Comparison of ENCODE assay signal across 9 mouse cellular contexts in the genomic region with DNA sequence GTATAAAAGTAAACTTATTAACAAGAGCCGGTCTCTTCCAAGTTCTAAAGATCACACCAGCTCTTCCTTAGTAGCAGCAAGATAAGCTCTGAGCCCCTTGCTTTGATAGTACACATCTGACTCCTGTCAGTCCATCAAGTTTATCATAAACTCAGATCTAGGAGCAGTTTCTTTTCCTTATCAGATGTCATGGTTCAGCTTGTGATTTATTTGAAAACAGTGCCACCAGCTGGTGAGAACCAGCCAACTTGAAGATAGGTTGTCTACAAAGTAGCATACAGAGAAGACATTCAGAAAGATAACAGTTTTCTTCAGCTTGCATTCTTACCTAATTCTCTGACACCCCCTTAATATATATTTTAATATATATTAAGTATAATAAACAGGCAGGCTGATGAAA. TPM values are rescaled to one million over a fixed set of nuclear protein-coding genes. Genes with fewer than 3 reads are reported as not detected.
DNase-seq lines count a peak whose midpoint lies in the region; ATAC-seq lines count a peak whose summit lies in the region.
"Had no signal": no experiment of that assay in that cellular context is flagged by ENCODE, and none has a peak within 500 bp of the region (broad histone marks: within the 10 kb centered on the region; RNA-seq: fewer than 3 reads in every experiment).

No protein-coding gene starts in this region.

- no peaks in the 10 kb centered on the region for H3K27me3 ChIP-seq in forebrain, embryonic 14.5 days (replicated peaks; ENCODE audit: control insufficient read depth, insufficient read depth, low read length)
- H3K27me3 ChIP-seq in forebrain, embryonic 12.5 days: no peaks in the 10 kb centered on the region
- no peaks in the 10 kb centered on the region for H3K27me3 ChIP-seq in embryonic facial prominence, embryonic 14.5 days (replicated peaks; ENCODE audit: control insufficient read depth, insufficient read depth, low read length)
- H3K27me3 ChIP-seq: megakaryocyte, embryonic 14.5 days had no signal

- 0 out of 2 replicates have a peak, but pooled peaks cover 6% of the 10 kb centered on the region for H3K4me1 ChIP-seq in forebrain, embryonic 14.5 days (ENCODE audit: control insufficient read depth, insufficient read depth, low read length)
- no peaks in the 10 kb centered on the region for H3K4me1 ChIP-seq in forebrain, embryonic 12.5 days
- H3K4me1 ChIP-seq in embryonic facial prominence, embryonic 14.5 days (ENCODE audit: control insufficient read depth, insufficient read depth, low read length): no peaks in the 10 kb centered on the region

- no peak overlapping the region for H3K9ac ChIP-seq in forebrain, embryonic 14.5 days (ENCODE audit: low read length)
- H3K9ac ChIP-seq in forebrain, embryonic 12.5 days: no peak overlapping the region
- H3K9ac ChIP-seq in embryonic facial prominence, embryonic 14.5 days (ENCODE audit: low read depth, low read length): no peak overlapping the region

- no peaks in the 10 kb centered on the region for H3K9me3 ChIP-seq in forebrain, embryonic 14.5 days (replicated peaks; ENCODE audit: control insufficient read depth, low read length)
- H3K9me3 ChIP-seq in forebrain, embryonic 12.5 days: no peaks in the 10 kb centered on the region
- no peaks in the 10 kb centered on the region for H3K9me3 ChIP-seq in embryonic facial prominence, embryonic 14.5 days (ENCODE audit: control insufficient read depth, low read length)

- ATAC-seq in forebrain, embryonic 14.5 days: no peak
- no peak for ATAC-seq in forebrain, embryonic 12.5 days (ENCODE audit: low FRiP score)
- ATAC-seq in embryonic facial prominence, embryonic 14.5 days (ENCODE audit: low read depth): no peak

- peaks cover 26% of the 10 kb centered on the region for H3K36me3 ChIP-seq in forebrain, embryonic 14.5 days (ENCODE audit: control insufficient read depth, insufficient read depth, low read length)
- peaks cover 29% of the 10 kb centered on the region for H3K36me3 ChIP-seq in forebrain, embryonic 12.5 days (replicated peaks)
- H3K36me3 ChIP-seq in embryonic facial prominence, embryonic 14.5 days (ENCODE audit: control insufficient read depth, insufficient read depth, low read length): peaks cover 39% of the 10 kb centered on the region

- H3K27ac ChIP-seq in forebrain, embryonic 14.5 days (ENCODE audit: low read depth, low read length): no peak overlapping the region
- no peak overlapping the region for H3K27ac ChIP-seq in forebrain, embryonic 12.5 days
- H3K27ac ChIP-seq in embryonic facial prominence, embryonic 14.5 days (replicated peaks; ENCODE audit: low read depth, low read length): no peak overlapping the region

- no peak overlapping the region for H3K4me2 ChIP-seq in forebrain, embryonic 14.5 days (ENCODE audit: low read length)
- H3K4me2 ChIP-seq in forebrain, embryonic 12.5 days: no peak overlapping the region
- H3K4me2 ChIP-seq in embryonic facial prominence, embryonic 14.5 days (ENCODE audit: low read depth, low read length): no peak overlapping the region

- WGBS in forebrain, embryonic 14.5 days: 75% methylated on average over 1 of the region's 1 CpGs
- 87% methylated on average over 1 of the region's 1 CpGs for WGBS in forebrain, embryonic 12.5 days
- WGBS in embryonic facial prominence, embryonic 14.5 days: 86% methylated on average over 1 of the region's 1 CpGs

- no peak overlapping the region for H3K4me3 ChIP-seq in forebrain, embryonic 14.5 days (ENCODE audit: low read depth, low read length)
- no peak overlapping the region for H3K4me3 ChIP-seq in forebrain, embryonic 12.5 days (replicated peaks)
- H3K4me3 ChIP-seq in embryonic facial prominence, embryonic 14.5 days (ENCODE audit: low read depth, low read length): no peak overlapping the region
- H3K4me3 ChIP-seq: megakaryocyte, embryonic 14.5 days had no signal

- DNase-seq in forebrain, embryonic 14.5 days (ENCODE audit: low spot score): peak; percentile 85
- DNase-seq in urinary bladder, postnatal 36 days (ENCODE audit: low spot score in 2 of 2): peak; percentile 43
- no peak for DNase-seq in urinary bladder, postnatal 10 days (ENCODE audit: low spot score)
- DNase-seq in embryonic facial prominence, embryonic 14.5 days (ENCODE audit: low spot score): peak; percentile 70
- peak; percentile 59 to 79 for DNase-seq in kidney, postnatal 25 days
- DNase-seq in lung, postnatal 14 days: peak; percentile 75
- DNase-seq in thymus, postnatal 0 days (ENCODE audit: low spot score): peak; percentile 78

RNA-seq across cellular contexts. Expression of a gene that starts 37.4 kb away (rescaled TPM):
- 80.6 and 82.0 TPM in 2 replicates for polyA plus RNA-seq in forebrain, embryonic 14.5 days (2014; fragmentation: Nextera tagmentation; extraction: Ambion mirVana)
- 113 TPM in 2 replicates for polyA plus RNA-seq in forebrain, embryonic 12.5 days (2016; fragmentation: Nextera tagmentation; extraction: Ambion mirVana)
- 107 and 118 TPM in 2 replicates for polyA plus RNA-seq in embryonic facial prominence, embryonic 14.5 days (2014; fragmentation: Nextera tagmentation; extraction: Ambion mirVana)
- 106 and 113 TPM in 2 replicates for polyA plus RNA-seq in thymus, postnatal 0 days (2015; fragmentation: Nextera tagmentation; extraction: Ambion mirVana)
